Mouse (Mus musculus) G1E (cell line): ENCODE measurements around the gene Col11a2.

ENCODE experiments used
- CTCF ChIP-seq: IDR thresholded peaks from 2 replicates; pipeline ENCODE4 v1.5.1; 2012; ENCODE audit warnings: low read depth, low read length, inconsistent platforms, mixed read lengths
- GATA1 ChIP-seq: IDR thresholded peaks from 2 replicates; pipeline ENCODE4 v1.6.1; 2012; ENCODE audit warnings: borderline replicate concordance, low read length, inconsistent platforms, mixed read lengths

- no peak for TF ChIP-seq CTCF
- no peak for TF ChIP-seq GATA1
Measured at GRCm38 (mm10) chr17:34098709-34099479, 59.7 kb downstream of the Col11a2 start.
